Mouse (Mus musculus) intestine, postnatal 0 days (tissue): ENCODE results near the gene Erich4. TPM values are rescaled to one million over a fixed set of nuclear protein-coding genes. Genes with fewer than 3 reads are reported as not detected.
A peak's percentile ranks its signal among the peaks of the same experiment; 100 is the strongest.
"Not testable (repeated sequence)": the region's sequence is repeated elsewhere in the genome, so short reads cannot be mapped to it uniquely, and the experiment has no call there.

Source experiments
- ATAC-seq: fragments of 200-750 bp; cut with Nextera tagmentation; 2 replicates; pipeline ENCODE4 v1.8.0; 2017; ENCODE audit warnings: mild to moderate bottlenecking, moderate TSS enrichment, moderate library complexity
- H3K27ac ChIP-seq: fragments of 300-500 bp; sonication (generic); 2 replicates; pipeline ENCODE4 v1.5.1; 2014; ENCODE audit warnings: mild to moderate bottlenecking, low read depth, low read length, moderate library complexity
- H3K27me3 ChIP-seq: fragments of 300-500 bp; sonication (generic); replicated peaks from 2 replicates; pipeline ENCODE4 v1.6.1; 2014; ENCODE audit warnings: low read length, mixed read lengths; ENCODE audit not compliant: control insufficient read depth, insufficient read depth
- H3K36me3 ChIP-seq: fragments of 300-500 bp; sonication (generic); 2 replicates; pipeline ENCODE4 v1.6.1; 2014; ENCODE audit warnings: mild to moderate bottlenecking, moderate library complexity; ENCODE audit not compliant: control insufficient read depth, insufficient read depth
- H3K4me1 ChIP-seq: fragments of 300-500 bp; sonication (generic); replicated peaks from 2 replicates; pipeline ENCODE4 v1.6.1; 2014; ENCODE audit warnings: antibody characterized with exemption, low read length, mixed read lengths; ENCODE audit not compliant: control insufficient read depth, insufficient read depth
- H3K4me2 ChIP-seq: fragments of 300-500 bp; sonication (generic); replicated peaks from 2 replicates; pipeline ENCODE4 v1.6.1; 2014; ENCODE audit warnings: low read depth, mild to moderate bottlenecking, moderate library complexity
- H3K4me3 ChIP-seq: fragments of 300-500 bp; sonication (generic); 2 replicates; pipeline ENCODE4 v1.5.1; 2014; ENCODE audit warnings: low read depth, low read length
- H3K9ac ChIP-seq: fragments of 300-500 bp; sonication (generic); 2 replicates; pipeline ENCODE4 v1.6.1; 2014; ENCODE audit warnings: mild to moderate bottlenecking, low read depth, low read length
- H3K9me3 ChIP-seq: fragments of 300-500 bp; sonication (generic); 2 replicates; pipeline ENCODE4 v1.6.1; 2016; ENCODE audit warnings: mixed run types; ENCODE audit not compliant: control insufficient read depth
- CTCF ChIP-seq: sonication (generic); IDR thresholded peaks from 2 replicates; pipeline ENCODE4 v1.5.1; 2016; ENCODE audit warnings: low read depth, mild to moderate bottlenecking, control low read depth, antibody characterized with exemption, moderate library complexity
- WGBS: fragments of 180-500 bp; shearing (Covaris S2); extraction: QIAGEN DNeasy Blood & Tissue Kit; methylation state at CpG from one replicate; pipeline ENCODE4 v1.1.7; 2014; 5-methylcytosine and 5-hydroxymethylcytosine counted together
- polyA plus RNA-seq: library from polyadenylated mRNA; unstranded; fragments of >200 nt; fragmentation: Nextera tagmentation; extraction: Ambion mirVana; gene quantifications from 2 replicates; pipeline ENCODE4 v1.2.1, GENCODE M21; 2015

Erich4 gene
- polyA plus RNA-seq, 1 experiment from 2014 or later: 117 TPM

- Histone ChIP-seq H3K27ac (no peak overlapping the region), H3K4me3 (no peak overlapping the region), H3K9me3 (no peaks in the 10 kb centered on the region), H3K9ac (no peak overlapping the region), H3K4me1 (no peaks in the 10 kb centered on the region), H3K27me3 (no peaks in the 10 kb centered on the region), H3K36me3 (no peaks in the 10 kb centered on the region), H3K4me2 (no peak overlapping the region)
- ATAC-seq: no peak
- no peak for TF ChIP-seq CTCF
- 81% methylated on average over 2 of the region's 2 CpGs for WGBS
Observed at GRCm38 (mm10) chr7:25591226-25591625, 24.5 kb downstream of the Erich4 start.

- Histone ChIP-seq H3K4me1 (no peaks in the 10 kb centered on the region), H3K9me3 (no peaks in the 10 kb centered on the region), H3K36me3 (no peaks in the 10 kb centered on the region), H3K9ac (no peak overlapping the region), H3K4me3 (no peak overlapping the region), H3K27ac (no peak overlapping the region), H3K4me2 (no peak overlapping the region), H3K27me3 (no peaks in the 10 kb centered on the region)
- WGBS: 76% methylated on average over 9 of the region's 9 CpGs
- TF ChIP-seq CTCF: no peak
- ATAC-seq: no peak
Observed at GRCm38 (mm10) chr7:25585351-25586204, 30.1 kb downstream of the Erich4 start.

- ATAC-seq: no peak
- Histone ChIP-seq H3K27ac (no peak overlapping the region), H3K4me2 (no peak overlapping the region), H3K9me3 (no peaks in the 10 kb centered on the region), H3K4me3 (no peak overlapping the region), H3K36me3 (no peaks in the 10 kb centered on the region), H3K27me3 (no peaks in the 10 kb centered on the region), H3K9ac (no peak overlapping the region), H3K4me1 (no peaks in the 10 kb centered on the region)
- no peak for TF ChIP-seq CTCF
- 85% methylated on average over 5 of the region's 5 CpGs for WGBS
Observed at GRCm38 (mm10) chr7:25584651-25585050, 31.0 kb downstream of the Erich4 start.

- H3K4me2 ChIP-seq: no peak overlapping the region
- WGBS: 86% methylated on average over 15 of the region's 15 CpGs
- no peaks in the 10 kb centered on the region for H3K27me3 ChIP-seq
- no peaks in the 10 kb centered on the region for H3K36me3 ChIP-seq
- no peak overlapping the region for H3K4me3 ChIP-seq
- no peaks in the 10 kb centered on the region for H3K4me1 ChIP-seq
- no peaks in the 10 kb centered on the region for H3K9me3 ChIP-seq
- no peak overlapping the region for H3K27ac ChIP-seq
- no peak overlapping the region for H3K9ac ChIP-seq
- TF ChIP-seq CTCF: no peak
- no peak for ATAC-seq
Observed at GRCm38 (mm10) chr7:25582301-25582810, 33.3 kb downstream of the Erich4 start.

GRCm38 (mm10) chr7:25579441-25579840, 36.3 kb downstream of the Erich4 start:
- H3K36me3 ChIP-seq: no peaks in the 10 kb centered on the region

GRCm38 (mm10) chr7:25576793-25577437, 38.8 kb downstream of the Erich4 start:
- H3K4me3 ChIP-seq, H3K27me3 ChIP-seq, H3K4me1 ChIP-seq, H3K9me3 ChIP-seq, H3K9ac ChIP-seq, H3K27ac ChIP-seq, H3K36me3 ChIP-seq, H3K4me2 ChIP-seq: not testable (repeated sequence)
- WGBS: 59% methylated on average over 12 of the region's 14 CpGs
- ATAC-seq: peak; percentile 53

More at GRCm38 (mm10) chr7:25579441-25579840, 36.3 kb downstream of the Erich4 start:
- no peak overlapping the region for H3K4me3 ChIP-seq
- no peak overlapping the region for H3K27ac ChIP-seq
- no peak overlapping the region for H3K9ac ChIP-seq
- no peak overlapping the region for H3K4me2 ChIP-seq
- no peak for TF ChIP-seq CTCF
- ATAC-seq: no peak
- H3K9me3 ChIP-seq: no peaks in the 10 kb centered on the region
- 86% methylated on average over 10 of the region's 10 CpGs for WGBS
- 0 out of 2 replicates have a peak, but pooled peaks cover 4% of the 10 kb centered on the region for H3K4me1 ChIP-seq
- H3K27me3 ChIP-seq: no peaks in the 10 kb centered on the region

GRCm38 (mm10) chr7:25576308-25576707, 39.4 kb downstream of the Erich4 start:
- H3K36me3 ChIP-seq, H3K4me1 ChIP-seq, H3K9ac ChIP-seq, H3K4me2 ChIP-seq, H3K9me3 ChIP-seq, H3K4me3 ChIP-seq, H3K27ac ChIP-seq, H3K27me3 ChIP-seq: not testable (repeated sequence)
- ATAC-seq: peak; percentile 79
- 23% methylated on average over 6 of the region's 6 CpGs for WGBS
